Mouse (Mus musculus): ENCODE data around the gene Mrps23. TPM values are rescaled to one million over a fixed set of nuclear protein-coding genes. Genes with fewer than 3 reads are reported as not detected.

Gene Mrps23
- polyA plus RNA-seq, 1 experiment from 2014 or later = 71.1 TPM

DNA sequence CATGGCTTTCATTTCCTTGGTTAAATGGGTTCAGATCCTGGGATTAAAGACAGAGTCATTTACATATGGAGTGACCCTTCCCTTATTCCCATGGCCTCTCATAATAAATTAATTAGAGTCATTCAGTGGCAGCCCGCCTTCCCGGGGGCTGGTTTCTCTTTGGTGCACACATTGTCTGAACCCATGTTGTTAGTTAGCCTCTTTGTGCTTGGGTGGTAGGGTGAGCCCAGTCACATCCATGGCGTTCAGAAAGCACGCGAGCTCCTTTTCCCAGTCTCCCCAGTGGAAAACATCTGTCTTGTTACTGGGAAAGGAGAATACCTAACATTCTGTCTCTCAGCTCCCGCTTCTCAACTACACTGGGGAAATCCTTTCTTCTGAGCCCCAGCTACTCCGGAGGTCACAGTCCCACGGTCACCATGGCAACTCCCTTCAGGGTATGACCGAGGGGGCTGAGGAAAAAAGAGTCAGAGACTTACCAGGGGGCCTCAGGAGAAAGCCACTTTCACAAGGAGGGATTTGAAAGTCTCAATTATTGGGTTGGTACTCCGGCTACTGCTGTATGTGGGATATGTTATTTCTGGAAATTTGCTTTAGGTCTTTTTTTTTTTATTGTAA is 36.7 kb downstream of the Mrps23 start:
- H3K9ac ChIP-seq (replicated peaks) = no peak overlapping the region
- H3K27me3 ChIP-seq = peaks cover 3% of the 10 kb centered on the region; the same call in 1 of the 2 replicates
- peak overlapping the region; percentile 93 for H3K27ac ChIP-seq (replicated peaks)
- WGBS = 2% methylated on average over 10 of the region's 10 CpGs
- no peaks in the 10 kb centered on the region for H3K36me3 ChIP-seq
- H3K4me1 ChIP-seq = peaks cover 53% of the 10 kb centered on the region
- peak overlapping the region; percentile 31 for H3K4me2 ChIP-seq (replicated peaks)
- no peak overlapping the region for H3K4me3 ChIP-seq
- ATAC-seq (ENCODE audit: low FRiP score, low read depth) = peak; percentile 86
- no peaks in the 10 kb centered on the region for H3K9me3 ChIP-seq

- H3K36me3 ChIP-seq = no peaks in the 10 kb centered on the region
- no peak overlapping the region for H3K9ac ChIP-seq (replicated peaks)
- peaks cover under 1% of the 10 kb centered on the region; the same call in 1 of the 2 replicates for H3K27me3 ChIP-seq
- WGBS = 26% methylated on average over 12 of the region's 12 CpGs
- H3K4me3 ChIP-seq = no peak overlapping the region
- ATAC-seq (ENCODE audit: low FRiP score, low read depth) = peak; percentile 50; the same call in 1 of the 2 replicates
- peak overlapping the region; percentile 93 for H3K27ac ChIP-seq (replicated peaks)
- H3K4me1 ChIP-seq = peaks cover 45% of the 10 kb centered on the region
- H3K4me2 ChIP-seq (replicated peaks) = 0 out of 2 replicates have a peak overlapping the region, but pooled peaks have one; percentile 2
- H3K9me3 ChIP-seq = no peaks in the 10 kb centered on the region
Observed at GRCm38 (mm10) chr11:88241468-88242301, 37.5 kb downstream of the Mrps23 start.

DNA sequence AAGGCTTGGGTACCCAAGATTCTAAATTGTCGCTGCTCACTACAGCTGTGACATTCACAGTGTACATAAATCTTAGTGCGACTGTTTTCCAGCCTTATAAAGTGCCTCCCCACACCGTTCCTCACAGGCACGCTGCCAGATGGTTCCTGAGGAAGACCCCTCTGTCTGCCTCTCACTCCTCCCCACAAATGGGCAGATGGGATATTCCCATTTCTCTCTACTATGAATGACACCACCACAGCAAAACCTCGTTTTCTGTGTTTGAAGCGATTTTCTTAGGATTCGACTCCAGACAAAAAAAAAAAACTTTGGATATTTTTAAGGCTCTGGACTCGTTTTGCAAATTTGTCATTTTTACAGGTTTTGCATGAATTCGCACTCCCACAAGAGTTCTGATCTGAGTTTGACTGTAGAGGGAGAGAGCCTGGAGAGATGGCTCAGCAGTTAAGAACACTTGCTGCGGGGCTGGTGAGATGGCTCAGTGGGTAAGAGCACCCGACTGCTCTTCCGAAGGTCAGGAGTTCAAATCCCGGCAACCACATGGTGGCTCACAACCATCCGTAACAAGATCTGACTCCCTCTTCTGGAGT is 41.5 kb downstream of the Mrps23 start:
- Histone ChIP-seq H3K36me3 (no peaks in the 10 kb centered on the region), H3K4me2 (replicated peaks) (no peak overlapping the region), H3K4me3 (no peak overlapping the region), H3K27ac (replicated peaks) (no peak overlapping the region), H3K9me3 (no peaks in the 10 kb centered on the region), H3K4me1 (peaks cover 33% of the 10 kb centered on the region), H3K9ac (replicated peaks) (no peak overlapping the region), H3K27me3 (0 out of 2 replicates have a peak, but pooled peaks cover 2% of the 10 kb centered on the region)
- ATAC-seq (ENCODE audit: low FRiP score, low read depth) = no peak
- 87% methylated on average over 14 of the region's 14 CpGs for WGBS

GRCm38 (mm10) chr11:88248636-88249035 is 44.4 kb downstream of the Mrps23 start:
- Histone ChIP-seq H3K9me3 (no peaks in the 10 kb centered on the region), H3K27ac (replicated peaks) (peak overlapping the region; percentile 39; the same call in 1 of the 2 replicates), H3K4me3 (no peak overlapping the region), H3K4me1 (peaks cover 38% of the 10 kb centered on the region), H3K36me3 (no peaks in the 10 kb centered on the region), H3K27me3 (0 out of 2 replicates have a peak, but pooled peaks cover 8% of the 10 kb centered on the region), H3K9ac (replicated peaks) (no peak overlapping the region), H3K4me2 (replicated peaks) (no peak overlapping the region)
- ATAC-seq (ENCODE audit: low FRiP score, low read depth) = no peak
- WGBS = 63% methylated on average over 5 of the region's 5 CpGs

DNA sequence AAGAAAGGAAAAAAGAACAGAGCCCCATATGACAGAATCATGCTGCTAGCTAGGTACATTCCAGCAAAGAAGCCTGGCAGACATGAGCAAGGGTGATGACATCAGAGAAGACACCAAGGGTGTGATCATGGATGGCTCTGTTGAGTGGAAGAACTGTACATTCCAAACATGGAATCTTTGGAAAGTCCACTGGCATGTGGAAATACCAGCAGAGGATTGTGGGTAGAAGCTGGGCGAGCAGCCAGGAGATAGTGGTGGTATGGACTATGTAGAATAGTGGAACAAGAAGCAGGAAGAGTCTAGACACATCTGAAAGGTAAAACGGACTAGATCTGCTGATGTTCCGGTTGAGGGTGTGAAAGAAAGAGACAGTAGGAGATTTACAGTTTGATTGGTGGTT is 46.4 kb downstream of the Mrps23 start:
- Histone ChIP-seq H3K4me2 (replicated peaks) (no peak overlapping the region), H3K4me1 (peaks cover 45% of the 10 kb centered on the region), H3K9me3 (no peaks in the 10 kb centered on the region), H3K27me3 (0 out of 2 replicates have a peak, but pooled peaks cover 8% of the 10 kb centered on the region), H3K36me3 (no peaks in the 10 kb centered on the region), H3K27ac (replicated peaks) (no peak overlapping the region), H3K9ac (replicated peaks) (no peak overlapping the region), H3K4me3 (no peak overlapping the region)
- ATAC-seq (ENCODE audit: low FRiP score, low read depth) = no peak
- 89% methylated on average over 3 of the region's 3 CpGs for WGBS

DNA sequence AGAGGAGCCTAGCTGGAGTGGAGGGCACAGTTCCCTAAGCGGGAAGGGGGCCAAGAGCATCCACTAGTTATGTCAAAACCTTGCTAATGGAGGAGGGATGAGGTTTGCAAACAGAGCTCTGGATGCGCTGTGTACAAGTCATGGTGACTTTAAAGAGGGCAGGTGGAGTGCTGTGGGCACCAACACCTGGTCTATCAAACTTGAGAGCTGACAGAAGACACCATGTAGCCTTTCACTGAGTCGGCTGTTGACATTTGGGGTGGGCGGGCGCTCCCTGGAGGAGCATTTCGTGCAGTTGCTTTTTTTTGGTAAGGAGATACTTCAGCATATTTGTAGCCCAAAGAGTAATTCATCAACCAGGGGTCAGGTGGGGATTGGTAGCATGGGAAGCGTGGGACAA is 47.1 kb downstream of the Mrps23 start:
- WGBS = 86% methylated on average over 7 of the region's 7 CpGs
- Histone ChIP-seq H3K9me3 (no peaks in the 10 kb centered on the region), H3K36me3 (no peaks in the 10 kb centered on the region), H3K27ac (replicated peaks) (no peak overlapping the region), H3K4me1 (peaks cover 45% of the 10 kb centered on the region), H3K9ac (replicated peaks) (no peak overlapping the region), H3K4me3 (no peak overlapping the region), H3K27me3 (0 out of 2 replicates have a peak, but pooled peaks cover 8% of the 10 kb centered on the region), H3K4me2 (replicated peaks) (no peak overlapping the region)
- no peak for ATAC-seq (ENCODE audit: low FRiP score, low read depth)

GRCm38 (mm10) chr11:88251972-88252766 is 48.0 kb downstream of the Mrps23 start:
- 12% methylated on average over 22 of the region's 22 CpGs for WGBS
- H3K4me1 ChIP-seq = peaks cover 45% of the 10 kb centered on the region
- H3K27ac ChIP-seq (replicated peaks) = peak overlapping the region; percentile 90
- H3K4me3 ChIP-seq = no peak overlapping the region
- H3K36me3 ChIP-seq = no peaks in the 10 kb centered on the region
- H3K4me2 ChIP-seq (replicated peaks) = peak overlapping the region; percentile 35
- H3K9ac ChIP-seq (replicated peaks) = 0 out of 2 replicates have a peak overlapping the region, but pooled peaks have one; percentile 24
- 0 out of 2 replicates have a peak, but pooled peaks cover 8% of the 10 kb centered on the region for H3K27me3 ChIP-seq
- H3K9me3 ChIP-seq = no peaks in the 10 kb centered on the region
- peak; percentile 83 for ATAC-seq (ENCODE audit: low FRiP score, low read depth)

GRCm38 (mm10) chr11:88252767-88253513 is 48.8 kb downstream of the Mrps23 start:
- Histone ChIP-seq H3K36me3 (no peaks in the 10 kb centered on the region), H3K4me3 (no peak overlapping the region), H3K9ac (replicated peaks) (peak overlapping the region; percentile 16; the same call in 1 of the 2 replicates), H3K27me3 (0 out of 2 replicates have a peak, but pooled peaks cover 8% of the 10 kb centered on the region), H3K27ac (replicated peaks) (peak overlapping the region; percentile 90), H3K4me1 (peaks cover 45% of the 10 kb centered on the region), H3K9me3 (no peaks in the 10 kb centered on the region), H3K4me2 (replicated peaks) (peak overlapping the region; percentile 38)
- 15% methylated on average over 12 of the region's 18 CpGs for WGBS
- ATAC-seq (ENCODE audit: low FRiP score, low read depth) = peak; percentile 80

GRCm38 (mm10) chr11:88253514-88254167 is 49.5 kb downstream of the Mrps23 start:
- ATAC-seq (ENCODE audit: low FRiP score, low read depth) = peak; percentile 51; the same call in 1 of the 2 replicates
- Histone ChIP-seq H3K4me3 (peak overlapping the region; percentile 4; the same call in 1 of the 2 replicates), H3K27me3 (0 out of 2 replicates have a peak, but pooled peaks cover 8% of the 10 kb centered on the region), H3K9ac (replicated peaks) (peak overlapping the region; percentile 16; the same call in 1 of the 2 replicates), H3K9me3 (no peaks in the 10 kb centered on the region), H3K27ac (replicated peaks) (peak overlapping the region; percentile 90), H3K4me1 (peaks cover 40% of the 10 kb centered on the region), H3K4me2 (replicated peaks) (peak overlapping the region; percentile 38), H3K36me3 (no peaks in the 10 kb centered on the region)
- WGBS = 23% methylated on average over 7 of the region's 7 CpGs

GRCm38 (mm10) chr11:88257700-88258099 is 53.5 kb downstream of the Mrps23 start:
- no peaks in the 10 kb centered on the region for H3K27me3 ChIP-seq
- 85% methylated on average over 4 of the region's 4 CpGs for WGBS
- no peak overlapping the region for H3K9ac ChIP-seq (replicated peaks)
- peaks cover 6% of the 10 kb centered on the region; the same call in 1 of the 2 replicates for H3K9me3 ChIP-seq
- no peak overlapping the region for H3K4me3 ChIP-seq
- H3K4me2 ChIP-seq (replicated peaks) = no peak overlapping the region
- no peak overlapping the region for H3K27ac ChIP-seq (replicated peaks)
- ATAC-seq (ENCODE audit: low FRiP score, low read depth) = no peak
- H3K4me1 ChIP-seq = peaks cover 17% of the 10 kb centered on the region
- H3K36me3 ChIP-seq = peaks cover 8% of the 10 kb centered on the region; the same call in 1 of the 2 replicates
